Mouse (Mus musculus): ENCODE results near the gene Vmn1r239-ps.
"Not testable (repeated sequence)": the region's sequence is repeated elsewhere in the genome, so short reads cannot be mapped to it uniquely, and the experiment has no call there.

Gene Vmn1r239-ps

GRCm38 (mm10) chrX:147453610-147454009 lies at the start of gene Vmn1r239-ps:
TSS of gene Vmn1r239-ps (minus strand) at chrX:147453710.
- DNase-seq (ENCODE audit: low spot score in 2 of 2) = not testable (repeated sequence)

- no peak for DNase-seq (ENCODE audit: low spot score in 2 of 2)
Measured at GRCm38 (mm10) chrX:147489551-147489950, 36.0 kb upstream of the Vmn1r239-ps start.

- no peak for DNase-seq (ENCODE audit: low spot score in 2 of 2)
Measured at GRCm38 (mm10) chrX:147443386-147443785, 10.1 kb downstream of the Vmn1r239-ps start.

GRCm38 (mm10) chrX:147435400-147435799 lies 18.1 kb downstream of the Vmn1r239-ps start:
- DNase-seq (ENCODE audit: low spot score in 2 of 2) = no peak

- peak; percentile 0 to 2 for DNase-seq (ENCODE audit: low spot score in 2 of 2)
Measured at GRCm38 (mm10) chrX:147429753-147430152, 23.8 kb downstream of the Vmn1r239-ps start.

- DNase-seq (ENCODE audit: low spot score in 2 of 2) = no peak
Measured at GRCm38 (mm10) chrX:147429129-147429528, 24.4 kb downstream of the Vmn1r239-ps start, which contains the start of gene Il13ra2. TSS of gene Il13ra2 (minus strand) at chrX:147429192.
